Mouse (Mus musculus): ENCODE results near the gene Sf3b3.

Sf3b3 gene

DNA sequence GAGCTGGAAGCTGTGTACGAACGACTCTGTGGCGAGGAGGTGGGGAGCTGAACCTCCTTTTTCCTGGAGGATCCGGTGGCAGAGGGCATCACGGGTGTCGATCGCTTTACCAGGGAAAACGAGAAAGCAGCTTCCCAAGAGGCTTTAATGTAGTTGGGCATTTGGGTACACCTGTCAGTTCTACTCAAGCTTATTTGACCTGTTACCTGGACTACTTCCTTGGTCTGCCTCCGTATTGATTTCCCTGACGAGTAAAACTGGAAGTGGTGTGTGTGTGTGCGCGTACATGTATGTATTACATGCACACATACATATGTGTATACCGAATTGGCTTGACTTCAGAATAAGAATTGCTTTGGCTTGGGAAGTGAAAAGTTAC lies 573 bp upstream of the Sf3b3 start:
- no peak for DNase-seq

DNA sequence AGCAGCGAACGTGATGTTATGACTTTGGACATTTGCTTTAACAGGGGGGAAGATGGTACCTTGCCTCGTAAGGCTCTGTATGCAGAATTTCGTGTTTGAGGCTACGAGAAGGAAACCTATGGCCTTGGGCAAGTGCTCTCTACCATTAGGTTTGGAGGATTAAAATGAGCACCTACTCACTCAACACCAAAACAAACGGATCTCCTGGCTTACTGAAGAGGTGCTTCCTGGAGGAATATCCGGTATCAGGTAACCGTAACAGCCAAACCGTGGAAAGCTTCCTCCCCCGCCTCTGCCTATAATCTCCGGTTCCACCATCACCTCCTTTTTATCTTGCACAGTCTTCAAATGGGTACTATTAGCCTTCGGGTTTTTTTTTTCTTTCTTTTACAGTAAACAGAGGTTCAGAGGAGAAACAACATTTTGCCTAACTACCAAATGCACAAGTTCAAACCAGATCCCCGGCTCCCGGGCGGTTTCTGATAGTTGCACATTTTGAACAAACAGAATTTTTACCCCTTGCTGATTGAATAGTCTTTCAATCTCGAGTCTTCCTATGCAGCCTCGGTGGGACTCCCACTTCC lies 674 bp downstream of the Sf3b3 start:
- no peak for DNase-seq

DNA sequence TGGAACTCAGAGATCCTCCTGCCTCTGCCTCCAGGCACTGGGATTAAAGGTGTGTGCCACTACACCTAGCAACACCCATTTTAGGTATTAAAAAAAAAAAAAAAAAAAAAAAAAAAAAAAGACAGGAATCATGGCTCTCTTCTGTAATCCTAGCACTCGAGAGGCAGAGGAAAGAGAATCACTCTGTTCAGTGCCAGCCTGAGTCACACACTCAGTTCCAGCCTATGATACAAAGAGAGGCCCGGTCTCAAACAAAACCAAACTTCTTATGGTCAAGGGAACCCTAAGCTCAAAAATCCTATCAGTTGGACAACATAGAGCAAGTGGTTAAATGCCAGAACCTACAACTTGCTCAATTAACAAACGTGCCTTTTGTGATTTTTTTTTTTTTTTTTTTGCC lies 1.6 kb downstream of the Sf3b3 start:
- DNase-seq: no peak

DNA sequence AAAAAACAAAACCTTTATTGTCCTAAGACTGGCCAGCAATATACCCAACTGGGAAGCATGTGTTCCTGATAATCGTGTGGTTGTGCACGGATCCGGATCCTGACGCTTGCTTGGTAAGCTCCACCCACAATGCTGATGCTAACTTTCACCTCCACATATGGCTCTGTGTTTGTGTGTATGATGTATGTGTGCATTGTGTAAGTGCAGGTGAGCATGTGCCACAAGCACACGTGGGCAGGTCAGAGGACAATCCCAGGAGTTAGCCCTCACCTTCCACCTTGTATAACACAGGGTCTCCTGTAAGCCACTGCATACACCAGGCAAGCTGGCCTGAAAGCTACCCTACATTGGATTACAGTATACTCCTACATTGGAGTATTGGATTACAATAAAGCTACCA lies 3.4 kb downstream of the Sf3b3 start:
- DNase-seq: no peak

DNA sequence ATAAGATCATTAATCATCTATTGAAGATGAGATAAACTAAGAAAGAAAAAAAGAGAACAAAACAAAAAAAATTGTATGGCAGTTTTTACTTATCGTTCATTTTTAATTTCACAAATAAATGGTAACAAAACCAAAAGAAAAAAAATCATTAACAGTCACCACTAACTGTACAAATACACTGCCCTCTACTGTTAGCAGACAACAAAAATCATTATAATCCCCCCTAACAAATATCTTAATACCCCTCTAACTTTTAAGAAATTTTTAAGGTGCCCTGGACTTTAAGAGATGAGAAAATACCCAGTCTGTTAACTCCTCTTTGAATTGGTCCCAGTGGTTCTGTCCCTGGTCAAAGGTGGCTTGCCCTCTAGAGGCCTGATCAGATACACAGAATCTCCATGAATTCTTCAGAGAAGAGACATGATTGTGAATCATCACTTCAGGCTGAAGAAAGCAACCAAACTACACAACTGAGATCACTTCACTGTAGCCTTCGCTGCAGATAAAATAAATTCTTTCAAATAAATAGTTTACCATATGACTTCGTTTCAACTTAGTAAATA lies 4.5 kb downstream of the Sf3b3 start:
- DNase-seq: no peak

DNA sequence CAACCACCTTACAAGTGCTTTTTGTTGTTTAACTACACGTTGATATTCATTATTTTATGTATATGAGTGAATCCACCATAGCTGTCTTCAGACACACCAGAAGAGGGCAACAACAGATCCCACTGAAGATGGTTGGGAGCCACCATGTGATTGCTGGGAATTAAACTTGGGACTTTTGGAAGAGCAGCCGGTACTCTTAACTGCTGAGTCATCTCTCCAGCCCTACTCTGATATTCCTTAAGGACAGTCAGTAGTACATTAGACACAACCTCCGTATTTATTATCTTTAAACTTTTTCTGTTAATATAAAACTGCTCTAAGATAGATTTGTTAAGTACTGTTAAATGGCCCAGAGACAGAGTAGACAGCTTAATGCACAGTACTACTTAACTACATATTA lies 14.6 kb downstream of the Sf3b3 start:
- DNase-seq: no peak

DNA sequence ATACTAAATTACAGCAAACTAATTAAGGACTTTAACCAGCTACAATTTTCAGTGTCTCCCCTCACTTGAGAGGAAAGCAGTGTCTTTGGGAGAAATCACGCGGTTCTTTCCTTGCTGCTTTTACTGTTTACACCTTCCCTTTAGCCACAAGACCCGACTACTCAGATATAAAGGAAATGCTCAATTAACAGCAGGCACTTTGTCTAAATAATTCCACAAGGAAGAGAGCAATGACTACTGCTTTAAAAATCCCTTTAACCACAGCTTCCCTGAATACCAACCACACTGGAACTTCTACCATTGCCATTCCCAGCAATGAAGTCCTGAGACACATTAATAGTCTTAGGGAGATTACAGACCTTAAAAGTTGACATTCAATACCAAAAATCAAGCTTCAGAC lies 18.1 kb downstream of the Sf3b3 start:
- DNase-seq: no peak

DNA sequence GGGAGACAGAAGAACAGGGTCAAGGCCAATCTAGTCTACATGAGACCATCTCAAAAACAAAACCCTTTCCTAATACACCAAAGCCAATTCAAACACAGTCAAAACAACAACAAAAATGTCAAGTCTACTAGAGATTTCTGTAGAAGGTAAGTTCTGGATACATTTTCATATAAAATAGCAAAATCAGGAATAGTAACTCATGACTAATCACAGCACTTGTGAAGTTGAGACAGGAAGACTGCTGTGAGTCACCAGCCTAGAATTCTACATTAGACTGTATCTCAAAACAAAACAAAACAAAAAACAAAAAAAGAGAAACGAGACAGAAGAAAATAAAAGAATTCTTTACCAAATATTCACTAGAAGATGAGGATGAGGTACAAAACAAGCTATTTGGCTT lies 21.7 kb downstream of the Sf3b3 start:
- DNase-seq: no peak

DNA sequence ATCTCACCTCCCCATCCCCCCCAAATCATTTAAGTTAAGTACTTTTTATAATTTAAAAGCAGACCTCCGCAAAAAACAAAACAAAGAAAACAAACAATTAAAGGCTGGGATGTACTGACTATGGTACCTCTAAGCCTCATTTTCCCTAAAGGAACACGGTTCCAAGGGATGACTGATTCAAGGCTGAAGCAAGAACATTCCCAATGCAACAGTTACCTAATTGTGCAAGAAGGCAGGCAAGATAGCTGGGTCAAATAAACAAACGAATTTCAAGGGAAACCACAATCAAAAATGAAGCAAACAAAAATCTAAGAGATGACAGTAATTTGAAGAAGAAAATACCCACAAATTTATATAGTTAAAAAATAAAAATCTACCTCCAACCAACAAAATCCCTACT lies 24.6 kb downstream of the Sf3b3 start:
- no peak for DNase-seq

DNA sequence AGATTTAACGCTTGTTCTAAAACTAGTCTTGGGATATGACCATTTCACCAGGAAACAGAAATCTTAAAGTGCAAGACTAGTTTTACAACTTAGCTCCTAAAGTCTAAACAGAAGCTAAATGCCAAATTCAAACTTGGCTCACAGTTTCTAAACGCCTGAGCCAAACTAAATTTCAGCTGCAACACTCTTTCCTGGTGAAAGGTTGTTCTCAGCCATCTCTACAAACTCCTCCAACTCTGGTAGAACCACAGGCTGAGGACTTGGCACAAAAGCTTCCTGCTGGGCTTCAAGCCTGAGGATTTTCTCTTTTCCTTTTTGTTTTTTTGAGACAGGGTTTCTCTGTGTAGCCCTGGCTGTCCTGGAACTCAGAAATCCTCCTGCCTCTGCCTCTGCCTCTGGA lies 26.3 kb downstream of the Sf3b3 start:
- no peak for DNase-seq

DNA sequence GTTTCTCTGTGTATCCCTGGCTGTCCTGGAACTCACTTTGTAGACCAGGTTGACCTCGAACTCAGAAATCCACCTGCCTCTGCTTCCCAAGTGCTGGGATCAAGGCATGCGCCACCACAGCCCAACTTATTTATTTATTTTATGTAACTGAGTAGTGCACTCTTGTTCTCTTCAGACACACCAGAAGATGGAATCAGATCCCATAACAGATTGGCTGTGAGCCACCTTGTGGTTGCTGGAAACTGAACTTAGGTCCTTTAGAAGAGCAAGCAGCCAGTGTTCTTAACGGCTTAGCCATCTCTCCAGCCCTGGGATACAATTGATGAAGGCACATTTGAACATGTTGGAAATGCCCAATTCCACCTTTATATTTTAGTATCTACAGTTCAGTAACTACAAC lies 28.0 kb downstream of the Sf3b3 start:
- no peak for DNase-seq

DNA sequence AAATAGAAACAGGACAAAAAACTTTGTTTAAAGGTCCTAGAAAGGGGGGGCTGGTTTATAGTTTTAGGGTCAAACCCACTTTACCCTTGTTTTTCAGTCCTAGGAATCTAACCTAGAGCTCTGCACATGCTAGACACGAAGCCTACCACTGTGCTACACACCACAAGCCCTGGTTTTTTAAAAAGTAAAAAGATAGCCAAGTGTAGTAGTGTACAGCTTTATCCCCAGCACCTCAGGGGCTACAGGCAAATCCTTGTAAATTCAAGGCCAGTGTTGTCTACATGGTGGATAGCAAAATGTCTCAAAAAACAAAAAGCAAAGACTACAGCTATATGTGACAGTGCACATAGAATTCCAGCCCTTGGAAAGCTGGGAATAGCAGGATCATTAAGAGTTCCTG lies 29.6 kb downstream of the Sf3b3 start:
- DNase-seq: no peak

DNA sequence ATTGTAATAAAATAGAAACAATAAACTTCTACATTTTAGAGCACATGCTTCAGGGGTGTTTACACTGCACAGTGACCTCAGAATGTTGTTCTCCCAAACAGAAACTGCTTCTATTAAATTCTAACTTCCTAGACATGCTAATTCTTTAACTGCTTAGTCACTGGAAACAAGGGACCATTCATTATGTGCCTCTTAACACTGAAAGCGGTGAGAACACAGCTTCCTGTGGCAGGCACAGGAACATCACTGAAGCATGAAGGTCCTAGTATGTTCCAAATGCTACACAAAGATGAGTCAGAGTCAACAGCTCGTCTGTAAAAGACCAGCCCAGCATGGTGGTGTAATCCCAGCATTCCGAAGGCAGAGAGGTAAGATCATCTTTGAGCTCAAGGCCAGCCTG lies 31.3 kb downstream of the Sf3b3 start:
- no peak for DNase-seq

DNA sequence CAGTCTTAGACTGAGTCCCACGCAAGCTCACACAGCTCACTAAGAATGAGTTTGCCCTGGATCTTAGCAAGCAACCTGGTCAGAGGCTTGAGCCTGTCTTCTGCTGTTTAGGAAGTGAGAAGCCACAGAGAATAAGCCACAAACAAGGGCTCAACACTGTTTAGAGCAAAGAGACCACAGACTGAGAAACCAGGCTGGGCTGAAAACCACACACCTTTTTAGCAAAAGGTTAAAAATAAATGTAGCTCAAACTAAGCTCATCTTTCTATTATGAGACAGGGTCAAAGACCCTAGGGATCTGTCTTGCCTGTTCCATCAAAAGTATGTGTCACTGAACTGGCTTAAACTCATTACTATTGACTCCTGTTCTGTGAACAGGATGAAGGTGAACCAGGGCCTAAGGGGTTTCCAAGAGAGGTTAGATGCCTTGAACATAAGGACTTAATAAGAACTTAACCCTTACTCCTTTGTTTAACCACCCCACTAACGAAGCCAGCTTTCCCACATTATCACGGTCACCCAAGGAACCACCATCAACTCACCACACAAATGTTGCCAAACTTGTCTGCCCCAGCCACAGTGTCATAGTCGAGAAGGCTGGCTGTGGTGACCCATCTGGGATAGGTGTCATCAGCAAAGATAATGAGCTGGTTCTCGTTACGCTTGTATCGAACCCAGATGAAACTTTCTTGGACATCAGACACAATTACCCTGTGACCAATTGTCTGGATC lies 33.3 kb downstream of the Sf3b3 start:
- no peak for DNase-seq

DNA sequence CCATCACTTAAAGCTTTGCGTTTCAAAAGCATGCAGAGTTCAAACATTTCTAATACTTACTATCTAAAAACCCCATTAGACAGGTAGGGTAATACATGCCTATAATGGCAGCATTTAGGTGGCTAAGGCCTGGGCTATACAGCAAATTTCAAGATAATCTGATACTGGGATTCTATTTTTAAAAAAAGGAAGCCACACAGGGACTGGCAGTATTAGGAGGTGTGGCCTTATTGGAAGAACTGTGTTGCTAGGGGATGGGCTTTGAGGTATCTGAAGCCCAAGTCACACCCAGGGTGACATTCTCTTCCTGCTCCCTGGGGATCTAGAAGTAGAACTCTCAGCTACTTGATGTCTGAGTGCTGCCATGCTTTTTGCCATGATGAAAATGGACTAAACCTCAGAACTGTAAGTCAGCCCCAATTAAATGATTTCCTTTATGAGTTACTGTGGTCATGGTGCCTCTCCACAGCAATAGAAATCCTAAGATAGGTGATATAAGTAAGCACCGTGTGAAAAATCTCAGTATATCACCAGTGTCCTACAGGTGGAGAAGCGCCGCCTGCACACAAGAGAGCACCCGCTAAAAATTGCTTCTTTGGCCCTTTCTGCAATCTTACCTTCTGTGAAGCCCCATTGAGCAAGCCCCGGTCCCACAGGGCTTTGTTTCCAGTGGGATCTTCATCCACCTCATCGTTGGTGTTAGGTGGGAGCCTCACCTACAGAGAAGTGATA lies 34.1 kb downstream of the Sf3b3 start:
- no peak for DNase-seq

DNA sequence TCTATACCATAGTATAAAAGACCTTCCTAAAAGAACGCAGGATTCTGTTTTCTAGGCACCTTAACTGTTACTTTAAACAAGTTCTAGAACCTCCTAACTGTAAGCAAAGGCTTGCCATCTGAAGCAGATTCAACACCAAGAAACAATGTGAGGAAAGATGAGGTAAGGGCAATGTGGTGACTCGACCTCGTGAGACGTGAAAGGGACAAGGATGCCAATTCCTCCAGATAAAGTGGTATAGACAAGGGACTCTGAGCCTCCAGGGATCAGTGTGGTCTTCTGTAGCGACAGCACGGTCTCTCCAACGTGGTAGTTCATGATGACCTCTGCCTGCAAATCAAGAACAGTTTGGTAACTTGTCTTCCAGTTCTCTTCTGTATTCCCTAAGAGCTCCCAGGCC lies 34.8 kb downstream of the Sf3b3 start:
- no peak for DNase-seq

DNA sequence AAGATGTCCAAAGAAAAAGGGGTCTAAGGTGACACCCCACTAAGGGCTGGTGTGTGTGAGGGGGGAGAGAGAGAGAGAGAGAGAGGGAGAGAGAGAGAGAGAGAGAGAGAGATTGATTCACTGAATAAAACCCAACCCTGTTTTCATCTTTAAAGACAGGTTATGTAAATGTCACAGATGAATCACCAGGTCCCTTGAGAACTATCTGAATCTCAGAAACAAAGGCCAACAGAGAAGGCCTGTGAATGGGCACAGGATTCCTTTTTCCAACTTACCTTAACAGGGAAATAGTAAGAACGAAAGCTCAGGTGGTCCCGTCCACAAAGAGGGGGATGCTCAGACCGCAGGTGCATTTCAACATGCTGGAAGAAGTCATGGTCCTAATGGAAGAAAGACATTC lies 35.5 kb downstream of the Sf3b3 start:
- DNase-seq: no peak

DNA sequence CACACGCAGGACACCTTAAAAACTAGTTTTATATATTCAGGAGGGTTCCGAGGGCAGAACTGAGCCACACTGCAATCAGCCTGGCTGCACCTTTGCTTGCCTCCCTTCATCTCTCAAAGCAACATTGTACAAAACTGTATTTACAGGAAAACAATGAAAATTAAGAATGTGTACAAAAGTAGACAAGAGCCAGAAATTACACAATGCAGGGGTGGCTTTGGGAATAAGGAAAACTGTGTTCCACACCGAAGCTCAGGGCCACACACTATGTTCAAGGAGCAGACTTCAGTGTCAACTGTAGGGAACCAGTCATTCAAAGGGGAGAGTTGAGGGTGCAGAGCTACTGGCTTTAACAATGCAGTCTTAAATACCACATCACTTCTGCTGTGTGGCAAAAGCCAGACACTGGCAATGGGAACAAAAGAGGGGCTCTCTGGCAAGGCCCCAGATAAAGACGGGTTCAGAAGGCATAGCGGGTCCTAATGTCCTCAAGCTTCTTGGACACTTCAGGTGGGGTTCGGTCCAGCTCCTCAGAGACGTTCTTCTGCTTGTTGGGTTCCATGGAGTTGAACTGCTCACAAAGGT lies 36.0 kb downstream of the Sf3b3 start:
- no peak for DNase-seq

DNA sequence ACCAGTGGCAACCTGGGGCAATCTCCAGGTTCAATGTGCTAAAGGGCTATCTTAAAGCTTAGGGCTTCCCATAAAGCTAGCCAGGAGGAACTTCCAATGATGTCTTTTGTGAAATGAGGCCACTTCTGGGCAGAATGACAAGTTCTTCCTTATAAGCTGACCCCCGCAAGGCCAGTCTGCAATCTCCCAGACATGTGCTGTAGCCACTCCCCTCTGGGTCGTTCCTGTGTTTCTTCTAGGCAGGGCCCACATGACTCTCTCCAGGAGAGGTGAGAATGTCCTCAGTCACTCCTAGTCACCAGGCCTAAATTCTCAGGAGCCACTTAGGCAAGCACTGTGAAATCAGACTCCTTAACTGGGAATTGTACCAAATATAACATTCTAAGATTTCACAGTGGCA lies 36.8 kb downstream of the Sf3b3 start:
- DNase-seq: no peak

DNA sequence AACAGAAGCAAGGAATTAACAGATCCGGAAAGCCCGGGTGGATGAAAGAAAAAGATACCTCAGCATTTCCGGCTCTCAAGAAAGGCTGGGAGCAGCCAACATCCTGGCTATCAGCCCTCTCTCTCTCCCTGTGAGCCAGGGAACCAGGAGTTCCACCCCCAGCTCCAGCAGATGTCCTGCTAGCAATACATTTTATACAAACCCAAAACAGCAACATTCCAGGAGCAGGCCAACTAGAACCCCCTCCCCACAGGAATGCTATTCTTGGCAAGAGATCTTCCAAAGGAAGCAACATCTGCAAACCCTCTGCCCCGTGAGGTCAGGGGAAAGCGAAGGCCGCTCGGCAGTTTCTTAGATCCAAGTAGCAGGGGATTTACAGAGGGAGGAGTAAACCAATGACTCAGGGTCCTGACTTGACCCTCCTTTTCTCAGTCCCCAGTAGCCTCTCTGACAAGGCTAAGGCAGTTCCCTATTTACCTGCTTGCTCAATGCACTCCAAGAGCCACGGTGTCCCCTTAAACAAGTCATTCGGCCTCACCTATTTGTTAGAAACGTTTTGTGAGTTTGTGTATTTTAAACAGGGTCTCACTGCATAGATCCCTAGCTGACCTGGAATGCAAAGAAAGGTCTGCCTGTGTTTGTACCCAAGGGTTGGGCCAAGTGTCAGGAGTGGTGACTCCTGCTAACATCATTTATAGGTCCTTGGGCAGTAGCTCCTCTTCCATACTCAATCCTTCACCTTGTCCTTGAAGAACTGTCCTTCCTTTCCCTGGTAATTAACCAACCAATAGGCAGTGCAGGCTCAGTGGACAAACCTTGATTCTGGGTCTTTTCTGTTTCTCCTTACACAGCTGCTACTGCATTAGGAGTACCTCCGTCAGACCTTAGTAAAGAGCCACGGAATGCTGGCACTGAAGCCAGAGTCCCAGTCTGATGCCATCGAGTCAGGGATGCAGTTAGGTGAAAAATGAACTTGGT lies 37.8 kb downstream of the Sf3b3 start:
- DNase-seq: no peak

DNA sequence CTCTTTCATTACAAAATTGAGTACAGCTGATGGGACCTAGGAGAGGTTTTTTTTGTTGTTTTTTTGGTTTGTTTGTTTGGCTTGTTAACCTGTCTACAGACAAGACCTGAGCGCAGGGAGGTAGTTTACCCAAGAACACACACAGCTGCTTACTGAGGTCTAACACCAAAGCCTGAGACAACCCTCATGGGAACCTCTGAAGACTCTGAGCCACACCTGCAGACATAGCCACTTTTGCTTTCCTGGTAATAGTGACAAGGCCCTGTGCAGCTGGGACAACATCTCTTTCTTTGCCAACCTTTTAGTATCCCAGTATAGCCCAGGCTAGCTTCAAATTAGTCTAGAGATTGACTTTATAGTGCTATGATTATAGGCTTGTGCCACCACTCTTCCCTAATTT lies 40.4 kb downstream of the Sf3b3 start:
- no peak for DNase-seq

DNA sequence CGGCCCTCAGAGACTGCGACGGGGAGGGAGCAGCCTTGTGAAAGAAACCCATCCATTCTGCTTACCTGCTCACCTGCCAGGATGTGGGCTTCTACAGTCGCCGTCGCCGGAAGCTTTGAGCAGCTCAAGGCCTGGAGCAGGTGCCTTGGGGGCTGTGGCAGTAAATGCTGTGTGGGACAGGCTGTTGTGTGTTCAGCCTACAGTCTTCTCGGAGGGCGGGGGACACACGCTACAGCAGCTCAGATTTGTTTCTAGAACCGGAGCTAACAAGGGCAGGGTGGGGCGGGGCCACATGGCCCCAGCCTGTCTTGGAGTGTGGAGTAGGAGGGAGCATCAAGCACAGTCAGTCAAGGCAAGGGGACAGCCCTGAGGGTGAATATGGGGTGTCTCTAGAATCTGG lies 40.9 kb downstream of the Sf3b3 start, which contains the start of gene Il34:
Gene Il34, minus strand, starts transcription at position 256 of the 400 bp plus-strand sequence.
- DNase-seq: no peak

Data from cerebellum, adult 8-10 months (tissue).